Mouse (Mus musculus): ENCODE data around the gene Mafg. TPM values are rescaled to one million over a fixed set of nuclear protein-coding genes. Genes with fewer than 3 reads are reported as not detected.
A peak's percentile ranks its signal among the peaks of the same experiment; 100 is the strongest.

The Mafg gene
- total and polyA plus RNA-seq, 2 experiments from 2014 or later, result 39.7 to 40.1 TPM

DNA sequence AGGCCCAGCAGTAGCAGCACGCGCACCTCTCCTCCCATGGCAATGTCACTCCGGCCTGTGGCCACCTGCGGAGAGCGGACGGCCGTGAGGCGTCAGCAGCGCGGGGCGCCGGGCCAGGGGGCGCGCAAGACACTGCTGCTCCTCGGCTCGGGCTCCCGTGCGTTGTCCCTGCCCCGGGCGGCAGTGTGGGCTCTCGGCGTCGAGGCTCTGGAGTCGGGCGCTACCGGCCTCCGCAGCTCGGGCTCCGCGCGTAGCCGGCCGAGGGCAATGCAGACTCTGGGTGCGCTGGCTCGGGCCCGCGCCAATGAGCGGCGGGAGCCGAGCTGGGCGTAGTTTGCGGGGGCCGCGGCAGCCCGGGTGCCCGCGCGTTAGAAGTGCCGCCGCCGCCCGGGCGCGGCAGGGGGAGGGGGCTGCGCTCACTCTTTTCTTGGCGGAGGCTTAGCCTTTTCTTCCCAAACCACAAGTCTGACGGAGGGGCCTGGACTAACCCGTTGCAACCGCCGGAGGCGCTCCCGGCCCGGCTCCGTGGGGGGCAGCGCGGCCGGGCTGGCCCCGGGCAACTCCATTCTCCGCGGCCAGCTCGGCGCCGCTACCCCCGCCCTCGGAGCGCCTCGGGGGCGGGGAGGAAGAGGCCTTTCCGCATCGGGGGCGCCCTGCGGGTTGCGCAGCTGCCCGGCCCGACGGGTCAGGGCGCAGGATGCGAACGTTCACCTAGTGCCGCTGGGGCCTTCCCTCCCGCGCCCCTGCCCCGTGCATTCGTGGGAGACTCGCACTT is 27.1 kb upstream of the Mafg start:
- Histone ChIP-seq H3K27me3 (ENCODE audit: insufficient read depth, low read length) (peaks cover 64% of the 10 kb centered on the region), H3K4me3 (ENCODE audit: low read depth, low read length) (peak overlapping the region; percentile 38), H3K9ac (peak overlapping the region; percentile 37; the same call in 1 of the 2 replicates), H3K36me3 (ENCODE audit: insufficient read depth) (no peaks in the 10 kb centered on the region), H3K27ac (ENCODE audit: low read depth, low read length) (no peak overlapping the region), H3K4me1 (ENCODE audit: insufficient read depth) (no peaks in the 10 kb centered on the region), H3K9me3 (ENCODE audit: low read length) (no peaks in the 10 kb centered on the region), H3K4me2 (ENCODE audit: low read depth) (peak overlapping the region; percentile 58)
- ATAC-seq (peak; percentile 84), DNase-seq (peak; percentile 53)
- WGBS, result under 1% methylated on average over 91 of the region's 95 CpGs
- peak; percentile 25; the same call in 1 of the 2 replicates for TF ChIP-seq CTCF (IDR thresholded peaks at IDR 0.05; ENCODE audit: low read depth)

DNA sequence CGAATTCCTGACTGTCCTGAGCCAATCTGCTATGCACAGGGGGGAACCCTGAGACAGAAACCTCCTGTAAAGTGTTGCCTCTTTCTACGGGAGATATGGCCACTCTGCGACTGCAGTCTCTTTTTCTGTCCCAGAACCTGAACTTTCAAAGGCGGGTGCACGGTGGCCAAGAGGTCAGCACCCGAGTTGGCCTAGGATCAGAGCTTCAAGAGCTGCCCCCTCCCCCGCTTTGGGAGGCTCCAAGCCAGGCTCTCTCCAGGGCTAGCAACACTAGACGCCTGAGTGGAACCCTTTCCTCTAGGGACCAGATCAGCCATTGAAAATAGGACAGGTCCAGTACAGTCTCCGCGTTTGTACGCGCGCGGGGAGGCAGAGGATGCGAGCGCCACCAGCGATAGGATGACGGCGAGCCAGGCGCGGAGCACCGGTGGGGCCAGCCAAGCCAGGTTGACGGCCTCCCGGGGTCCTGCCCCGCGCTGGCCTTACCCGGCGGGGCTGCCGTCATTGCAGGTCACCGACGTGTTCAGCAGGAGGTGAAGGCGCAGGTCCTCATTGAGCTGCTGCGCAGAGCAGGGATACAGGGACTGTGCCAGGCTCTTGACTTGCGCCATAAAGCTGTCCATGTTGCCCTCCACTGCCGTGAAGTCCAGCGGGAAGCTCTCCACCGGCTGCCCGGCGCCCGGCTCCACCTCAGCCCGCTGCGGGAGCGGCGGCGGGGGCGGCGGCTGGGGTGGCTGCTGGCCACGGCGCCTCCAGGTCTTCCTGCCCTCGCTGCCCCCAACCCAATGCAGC is 26.3 kb upstream of the Mafg start:
- DNase-seq, result no peak
- peak overlapping the region; percentile 38 for H3K4me3 ChIP-seq (ENCODE audit: low read depth, low read length)
- no peaks in the 10 kb centered on the region for H3K36me3 ChIP-seq (ENCODE audit: insufficient read depth)
- peaks cover 64% of the 10 kb centered on the region for H3K27me3 ChIP-seq (ENCODE audit: insufficient read depth, low read length)
- H3K9me3 ChIP-seq (ENCODE audit: low read length), result no peaks in the 10 kb centered on the region
- peak overlapping the region; percentile 37; the same call in 1 of the 2 replicates for H3K9ac ChIP-seq
- peak overlapping the region; percentile 58 for H3K4me2 ChIP-seq (ENCODE audit: low read depth)
- H3K4me1 ChIP-seq (ENCODE audit: insufficient read depth), result no peaks in the 10 kb centered on the region
- no peak for ATAC-seq
- H3K27ac ChIP-seq (ENCODE audit: low read depth, low read length), result no peak overlapping the region
- WGBS, result 3% methylated on average over 48 of the region's 50 CpGs
- no peak for TF ChIP-seq CTCF (IDR thresholded peaks at IDR 0.05; ENCODE audit: low read depth)

DNA sequence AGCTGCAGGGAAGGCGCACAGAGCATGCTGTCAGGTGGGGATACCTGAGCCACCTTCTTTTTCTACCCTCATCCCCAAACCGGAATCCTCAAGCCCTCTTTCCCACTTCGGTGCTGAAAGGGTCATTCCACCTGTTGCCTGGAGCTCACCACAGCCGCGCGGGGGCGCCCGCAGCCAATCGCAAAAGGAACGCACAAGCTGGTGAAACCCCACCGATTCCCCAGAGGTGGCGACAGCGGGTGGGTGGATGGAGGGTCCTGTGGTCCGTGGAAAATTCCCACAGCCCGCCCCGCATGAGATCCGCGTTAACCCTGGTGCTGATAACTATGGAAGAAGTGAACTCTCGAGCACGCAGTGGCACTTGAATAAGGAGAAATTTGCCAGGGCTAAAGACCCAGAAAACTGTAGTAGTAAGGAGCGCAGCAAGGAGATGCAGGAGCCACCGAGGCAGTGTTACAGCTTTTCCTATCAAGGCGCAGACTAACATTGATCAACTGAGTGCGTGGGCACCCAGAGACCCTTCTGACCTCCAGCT is 25.5 kb upstream of the Mafg start:
- H3K27me3 ChIP-seq (ENCODE audit: insufficient read depth, low read length), result peaks cover 64% of the 10 kb centered on the region
- no peak overlapping the region for H3K4me2 ChIP-seq (ENCODE audit: low read depth)
- no peak overlapping the region for H3K4me3 ChIP-seq (ENCODE audit: low read depth, low read length)

DNA sequence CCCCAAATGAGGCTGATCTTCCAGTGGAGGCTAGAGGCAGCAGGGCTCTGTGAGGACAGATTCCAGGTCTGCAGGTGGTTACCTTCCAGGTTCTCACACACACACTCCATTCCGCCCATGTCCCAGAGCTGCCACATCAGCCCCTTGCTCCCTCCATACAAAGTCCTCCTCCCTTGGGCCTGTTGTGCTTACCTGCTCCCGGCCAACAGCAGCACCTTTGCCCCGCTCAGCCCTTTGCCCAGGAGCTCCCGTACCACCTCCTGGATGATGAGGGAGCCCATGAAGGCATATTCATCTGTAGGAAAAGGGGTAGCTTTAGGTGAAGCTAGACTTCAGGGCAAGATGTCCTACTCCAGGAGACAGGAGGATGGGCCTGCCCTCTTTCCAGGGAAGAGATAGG is 23.9 kb upstream of the Mafg start:
- Histone ChIP-seq H3K4me3 (ENCODE audit: low read depth, low read length) (no peak overlapping the region), H3K9me3 (ENCODE audit: low read length) (no peaks in the 10 kb centered on the region), H3K36me3 (ENCODE audit: insufficient read depth) (no peaks in the 10 kb centered on the region), H3K27ac (ENCODE audit: low read depth, low read length) (no peak overlapping the region), H3K27me3 (ENCODE audit: insufficient read depth, low read length) (peaks cover 54% of the 10 kb centered on the region), H3K4me2 (ENCODE audit: low read depth) (no peak overlapping the region), H3K9ac (no peak overlapping the region), H3K4me1 (ENCODE audit: insufficient read depth) (no peaks in the 10 kb centered on the region)
- no peak for ATAC-seq
- 89% methylated on average over 4 of the region's 4 CpGs for WGBS
- TF ChIP-seq CTCF (IDR thresholded peaks at IDR 0.05; ENCODE audit: low read depth), result no peak
- no peak for DNase-seq

More for the DNA sequence above, 25.5 kb upstream of the Mafg start:
- Histone ChIP-seq H3K36me3 (ENCODE audit: insufficient read depth) (no peaks in the 10 kb centered on the region), H3K9me3 (ENCODE audit: low read length) (no peaks in the 10 kb centered on the region), H3K27ac (ENCODE audit: low read depth, low read length) (no peak overlapping the region), H3K4me1 (ENCODE audit: insufficient read depth) (no peaks in the 10 kb centered on the region), H3K9ac (no peak overlapping the region)
- peak; percentile 73 for DNase-seq
- peak; percentile 42; the same call in 1 of the 2 replicates for ATAC-seq
- TF ChIP-seq CTCF (IDR thresholded peaks at IDR 0.05; ENCODE audit: low read depth), result peak; percentile 84
- 4% methylated on average over 24 of the region's 24 CpGs for WGBS

DNA sequence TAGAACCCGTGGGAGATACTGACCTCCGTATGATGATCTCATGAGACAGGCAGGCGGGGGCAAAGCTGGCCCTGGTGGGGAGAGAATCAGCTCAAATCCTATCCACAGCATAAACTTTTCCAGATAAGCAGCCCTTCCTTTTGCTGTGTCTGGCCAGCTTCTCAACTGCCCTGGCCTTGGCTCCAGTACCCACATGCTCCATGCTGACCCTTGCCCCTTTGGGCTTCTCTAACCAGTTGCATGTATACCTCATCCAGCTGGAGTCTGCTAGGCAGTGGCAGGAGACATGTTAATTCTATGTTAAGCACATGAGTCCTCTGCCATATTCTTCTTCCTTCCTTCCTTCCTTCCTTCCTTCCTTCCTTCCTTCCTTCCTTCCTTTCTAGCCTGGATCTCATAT is 21.3 kb upstream of the Mafg start:
- H3K4me3 ChIP-seq (ENCODE audit: low read depth, low read length), result no peak overlapping the region
- DNase-seq (no peak), ATAC-seq (no peak)
- H3K27ac ChIP-seq (ENCODE audit: low read depth, low read length), result no peak overlapping the region
- no peaks in the 10 kb centered on the region for H3K4me1 ChIP-seq (ENCODE audit: insufficient read depth)
- no peak overlapping the region for H3K4me2 ChIP-seq (ENCODE audit: low read depth)
- peaks cover 30% of the 10 kb centered on the region for H3K27me3 ChIP-seq (ENCODE audit: insufficient read depth, low read length)
- H3K9me3 ChIP-seq (ENCODE audit: low read length), result no peaks in the 10 kb centered on the region
- WGBS, result 71% methylated on average over 3 of the region's 3 CpGs
- no peaks in the 10 kb centered on the region for H3K36me3 ChIP-seq (ENCODE audit: insufficient read depth)
- no peak for TF ChIP-seq CTCF (IDR thresholded peaks at IDR 0.05; ENCODE audit: low read depth)
- H3K9ac ChIP-seq, result no peak overlapping the region

DNA sequence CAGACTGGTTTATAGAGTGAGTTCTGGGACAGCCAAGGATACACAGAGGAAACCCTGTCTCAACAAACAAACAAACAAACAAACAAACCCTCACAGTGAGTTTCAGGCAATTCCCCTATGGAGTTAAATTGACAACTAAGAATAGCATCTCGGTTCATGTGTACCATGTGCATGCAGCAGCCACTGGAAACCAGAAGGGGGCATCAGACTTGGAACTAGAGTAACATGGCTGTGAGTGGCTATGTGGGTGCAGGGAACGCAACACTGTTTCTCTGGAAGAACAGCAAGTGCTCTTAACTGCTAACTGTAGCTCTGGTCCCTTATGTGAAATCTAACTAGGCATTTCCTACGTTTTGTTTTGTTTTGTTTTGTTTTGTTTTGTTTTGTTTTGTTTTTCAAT is 18.5 kb upstream of the Mafg start:
- TF ChIP-seq CTCF (IDR thresholded peaks at IDR 0.05; ENCODE audit: low read depth), result peak; percentile 33; the same call in 1 of the 2 replicates
- H3K9ac ChIP-seq, result no peak overlapping the region
- no peak for DNase-seq

More for the DNA sequence above, 18.5 kb upstream of the Mafg start:
- Histone ChIP-seq H3K4me2 (ENCODE audit: low read depth) (no peak overlapping the region), H3K27ac (ENCODE audit: low read depth, low read length) (no peak overlapping the region), H3K27me3 (ENCODE audit: insufficient read depth, low read length) (0 out of 2 replicates have a peak, but pooled peaks cover 4% of the 10 kb centered on the region), H3K9me3 (ENCODE audit: low read length) (no peaks in the 10 kb centered on the region), H3K4me1 (ENCODE audit: insufficient read depth) (no peaks in the 10 kb centered on the region), H3K4me3 (ENCODE audit: low read depth, low read length) (no peak overlapping the region), H3K36me3 (ENCODE audit: insufficient read depth) (no peaks in the 10 kb centered on the region)
- WGBS, result 67% methylated on average over 3 of the region's 3 CpGs
- ATAC-seq, result no peak
